Mouse (Mus musculus) C2C12 (cell line): ENCODE data around the gene Tomm70a.

Experiments
- CTCF ChIP-seq: IDR thresholded peaks from one replicate; pipeline ENCODE4 v1.5.1; 2011; ENCODE audit not compliant: control insufficient read depth, insufficient read depth, insufficient read length
- MAX ChIP-seq: IDR thresholded peaks from one replicate; pipeline ENCODE4 v1.6.1; 2011; ENCODE audit warnings: mild to moderate bottlenecking, control low read depth

- TF ChIP-seq CTCF = no peak
- no peak for TF ChIP-seq MAX
Measured at GRCm38 (mm10) chr16:57191214-57191613, 69.7 kb downstream of the Tomm70a start.
